Mouse (Mus musculus) liver, embryonic 13.5 days (tissue): Measurements from ENCODE around the gene Prss38. TPM values are rescaled to one million over a fixed set of nuclear protein-coding genes. Genes with fewer than 3 reads are reported as not detected.
A peak's percentile ranks its signal among the peaks of the same experiment; 100 is the strongest.

Experiments used
- ATAC-seq: fragments of 200-750 bp; cut with Nextera tagmentation; 2 replicates; pipeline ENCODE4 v1.8.0; 2017; ENCODE audit warnings: low read depth, mild to moderate bottlenecking, moderate number of reproducible peaks, moderate library complexity
- DNase-seq: peaks from one replicate; pipeline ENCODE4 v3.0.0; 2022
- H3K27ac ChIP-seq: fragments of 300-500 bp; sonication (generic); 2 replicates; pipeline ENCODE4 v1.5.1; 2015; ENCODE audit warnings: moderate library complexity, mild to moderate bottlenecking, inconsistent platforms
- H3K27me3 ChIP-seq: fragments of 300-500 bp; sonication (generic); 2 replicates; pipeline ENCODE4 v1.6.1; 2015; ENCODE audit warnings: mild to moderate bottlenecking, inconsistent platforms
- H3K36me3 ChIP-seq: fragments of 300-500 bp; sonication (generic); 2 replicates; pipeline ENCODE4 v1.6.1; 2015; ENCODE audit warnings: mild to moderate bottlenecking, inconsistent platforms
- H3K4me1 ChIP-seq: fragments of 300-500 bp; sonication (generic); replicated peaks from 2 replicates; pipeline ENCODE4 v1.6.1; 2015; ENCODE audit warnings: inconsistent platforms
- H3K4me2 ChIP-seq: fragments of 300-500 bp; sonication (generic); 2 replicates; pipeline ENCODE4 v1.6.1; 2015; ENCODE audit warnings: inconsistent platforms, mild to moderate bottlenecking, moderate library complexity
- H3K4me3 ChIP-seq: fragments of 300-500 bp; sonication (generic); replicated peaks from 2 replicates; pipeline ENCODE4 v1.5.1; 2015; ENCODE audit warnings: mild to moderate bottlenecking, inconsistent platforms
- H3K9ac ChIP-seq: fragments of 300-500 bp; sonication (generic); 2 replicates; pipeline ENCODE4 v1.6.1; 2015; ENCODE audit warnings: mild to moderate bottlenecking, inconsistent platforms
- H3K9me3 ChIP-seq: fragments of 300-500 bp; sonication (generic); replicated peaks from 2 replicates; pipeline ENCODE4 v1.6.1; 2016; ENCODE audit warnings: inconsistent platforms
- WGBS: fragments of 180-500 bp; shearing (Covaris S2); methylation state at CpG from one replicate; pipeline ENCODE4 v1.1.7; 2015; ENCODE audit not compliant: insufficient replicate concordance; 5-methylcytosine and 5-hydroxymethylcytosine counted together
- polyA plus RNA-seq: library from polyadenylated mRNA; unstranded; fragments of >200 nt; fragmentation: Nextera tagmentation; extraction: Ambion mirVana; gene quantifications from 2 replicates; pipeline ENCODE4 v1.2.1, GENCODE M21; 2015

Gene Prss38
- polyA plus RNA-seq, 1 experiment from 2014 or later = not detected

GRCm38 (mm10) chr11:59397536-59398371, 22.3 kb upstream of the Prss38 start:
- Histone ChIP-seq H3K9ac (no peak overlapping the region), H3K36me3 (0 out of 2 replicates have a peak, but pooled peaks cover 2% of the 10 kb centered on the region), H3K4me3 (no peak overlapping the region), H3K27ac (no peak overlapping the region), H3K27me3 (no peaks in the 10 kb centered on the region), H3K4me1 (peaks cover 19% of the 10 kb centered on the region), H3K4me2 (peak overlapping the region; percentile 26), H3K9me3 (no peaks in the 10 kb centered on the region)
- ATAC-seq (peak; percentile 47; the same call in 1 of the 2 replicates), DNase-seq (no peak)
- 13% methylated on average over 22 of the region's 22 CpGs for WGBS

GRCm38 (mm10) chr11:59394451-59394850, 19.0 kb upstream of the Prss38 start:
- no peak overlapping the region for H3K4me3 ChIP-seq
- no peaks in the 10 kb centered on the region for H3K36me3 ChIP-seq
- no peaks in the 10 kb centered on the region for H3K27me3 ChIP-seq
- H3K9me3 ChIP-seq = no peaks in the 10 kb centered on the region
- H3K27ac ChIP-seq = no peak overlapping the region
- no peak for ATAC-seq
- peaks cover 22% of the 10 kb centered on the region for H3K4me1 ChIP-seq
- no peak overlapping the region for H3K9ac ChIP-seq
- 70% methylated on average over 5 of the region's 5 CpGs for WGBS
- no peak overlapping the region for H3K4me2 ChIP-seq
- DNase-seq = no peak

- Histone ChIP-seq H3K27me3 (no peaks in the 10 kb centered on the region), H3K27ac (no peak overlapping the region), H3K36me3 (no peaks in the 10 kb centered on the region), H3K9ac (no peak overlapping the region), H3K4me3 (no peak overlapping the region), H3K9me3 (no peaks in the 10 kb centered on the region), H3K4me1 (peaks cover 22% of the 10 kb centered on the region), H3K4me2 (no peak overlapping the region)
- ATAC-seq (no peak), DNase-seq (no peak)
- 63% methylated on average over 9 of the region's 9 CpGs for WGBS
Observed at GRCm38 (mm10) chr11:59393591-59393990, 18.1 kb upstream of the Prss38 start.

GRCm38 (mm10) chr11:59392300-59392699, 16.8 kb upstream of the Prss38 start:
- H3K4me2 ChIP-seq = no peak overlapping the region
- H3K4me1 ChIP-seq = peaks cover 9% of the 10 kb centered on the region
- no peaks in the 10 kb centered on the region for H3K9me3 ChIP-seq
- WGBS = 42% methylated on average over 6 of the region's 6 CpGs
- H3K36me3 ChIP-seq = no peaks in the 10 kb centered on the region
- H3K9ac ChIP-seq = no peak overlapping the region
- ATAC-seq = no peak
- no peak overlapping the region for H3K4me3 ChIP-seq
- no peak overlapping the region for H3K27ac ChIP-seq
- no peaks in the 10 kb centered on the region for H3K27me3 ChIP-seq
- DNase-seq = no peak

- Histone ChIP-seq H3K36me3 (no peaks in the 10 kb centered on the region), H3K4me3 (no peak overlapping the region), H3K4me1 (peaks cover 3% of the 10 kb centered on the region; the same call in 1 of the 2 replicates), H3K27ac (no peak overlapping the region), H3K4me2 (no peak overlapping the region), H3K27me3 (no peaks in the 10 kb centered on the region), H3K9ac (no peak overlapping the region), H3K9me3 (no peaks in the 10 kb centered on the region)
- DNase-seq = no peak
- ATAC-seq = no peak
- WGBS = 68% methylated on average over 9 of the region's 9 CpGs
Observed at GRCm38 (mm10) chr11:59390470-59390869, 15.0 kb upstream of the Prss38 start.

GRCm38 (mm10) chr11:59389617-59390016, 14.2 kb upstream of the Prss38 start:
- ATAC-seq (no peak), DNase-seq (no peak)
- no peak overlapping the region for H3K4me3 ChIP-seq
- peaks cover 8% of the 10 kb centered on the region; the same call in 1 of the 2 replicates for H3K27me3 ChIP-seq
- H3K4me2 ChIP-seq = no peak overlapping the region
- H3K9ac ChIP-seq = no peak overlapping the region
- no peaks in the 10 kb centered on the region for H3K9me3 ChIP-seq
- no peaks in the 10 kb centered on the region for H3K36me3 ChIP-seq
- WGBS = 49% methylated on average over 4 of the region's 4 CpGs
- H3K4me1 ChIP-seq = peaks cover 5% of the 10 kb centered on the region
- H3K27ac ChIP-seq = no peak overlapping the region

GRCm38 (mm10) chr11:59388806-59389205, 13.3 kb upstream of the Prss38 start:
- Histone ChIP-seq H3K4me3 (no peak overlapping the region), H3K4me1 (peaks cover 7% of the 10 kb centered on the region), H3K27me3 (peaks cover 8% of the 10 kb centered on the region; the same call in 1 of the 2 replicates), H3K9me3 (no peaks in the 10 kb centered on the region), H3K9ac (no peak overlapping the region), H3K4me2 (no peak overlapping the region), H3K36me3 (no peaks in the 10 kb centered on the region), H3K27ac (no peak overlapping the region)
- DNase-seq (no peak), ATAC-seq (no peak)
- WGBS = 35% methylated on average over 4 of the region's 4 CpGs

- no peak for DNase-seq
- no peaks in the 10 kb centered on the region for H3K9me3 ChIP-seq
- peaks cover 7% of the 10 kb centered on the region for H3K4me1 ChIP-seq
- WGBS = 53% methylated on average over 4 of the region's 4 CpGs
- no peak overlapping the region for H3K4me3 ChIP-seq
- H3K9ac ChIP-seq = no peak overlapping the region
- peaks cover 8% of the 10 kb centered on the region; the same call in 1 of the 2 replicates for H3K27me3 ChIP-seq
- H3K27ac ChIP-seq = no peak overlapping the region
- H3K4me2 ChIP-seq = no peak overlapping the region
- no peak for ATAC-seq
- no peaks in the 10 kb centered on the region for H3K36me3 ChIP-seq
Observed at GRCm38 (mm10) chr11:59387471-59387870, 12.0 kb upstream of the Prss38 start.

- Histone ChIP-seq H3K27me3 (peaks cover 8% of the 10 kb centered on the region; the same call in 1 of the 2 replicates), H3K4me1 (peaks cover 7% of the 10 kb centered on the region), H3K36me3 (no peaks in the 10 kb centered on the region), H3K4me2 (no peak overlapping the region), H3K27ac (no peak overlapping the region), H3K9me3 (no peaks in the 10 kb centered on the region), H3K9ac (no peak overlapping the region), H3K4me3 (no peak overlapping the region)
- 33% methylated on average over 8 of the region's 8 CpGs for WGBS
- ATAC-seq (no peak), DNase-seq (no peak)
Observed at GRCm38 (mm10) chr11:59385123-59385522, 9.7 kb upstream of the Prss38 start.

GRCm38 (mm10) chr11:59384441-59384959, 9.0 kb upstream of the Prss38 start:
- Histone ChIP-seq H3K27me3 (peaks cover 8% of the 10 kb centered on the region; the same call in 1 of the 2 replicates), H3K36me3 (no peaks in the 10 kb centered on the region), H3K4me1 (peaks cover 5% of the 10 kb centered on the region), H3K9me3 (no peaks in the 10 kb centered on the region), H3K4me2 (no peak overlapping the region), H3K9ac (no peak overlapping the region), H3K4me3 (no peak overlapping the region), H3K27ac (no peak overlapping the region)
- ATAC-seq = no peak
- DNase-seq = no peak
- 21% methylated on average over 7 of the region's 7 CpGs for WGBS

GRCm38 (mm10) chr11:59379547-59379946, 4.1 kb upstream of the Prss38 start:
- Histone ChIP-seq H3K9ac (no peak overlapping the region), H3K36me3 (no peaks in the 10 kb centered on the region), H3K4me1 (peaks cover 2% of the 10 kb centered on the region; the same call in 1 of the 2 replicates), H3K4me2 (no peak overlapping the region), H3K27ac (no peak overlapping the region), H3K4me3 (no peak overlapping the region), H3K27me3 (no peaks in the 10 kb centered on the region), H3K9me3 (no peaks in the 10 kb centered on the region)
- no peak for DNase-seq
- no peak for ATAC-seq

GRCm38 (mm10) chr11:59377999-59378398, 2.5 kb upstream of the Prss38 start:
- H3K27me3 ChIP-seq = no peaks in the 10 kb centered on the region
- H3K9me3 ChIP-seq = no peaks in the 10 kb centered on the region
- no peak for DNase-seq
- H3K27ac ChIP-seq = no peak overlapping the region
- no peak overlapping the region for H3K4me3 ChIP-seq
- no peaks in the 10 kb centered on the region for H3K36me3 ChIP-seq
- ATAC-seq = no peak
- no peak overlapping the region for H3K4me2 ChIP-seq
- H3K4me1 ChIP-seq = no peaks in the 10 kb centered on the region
- WGBS = 62% methylated on average over 3 of the region's 3 CpGs
- H3K9ac ChIP-seq = no peak overlapping the region
